Mouse (Mus musculus): ENCODE results near the gene Zc3h12a.
A peak's percentile ranks its signal among the peaks of the same experiment; 100 is the strongest.

GRCm38 (mm10) chr4:125119070-125119469 lies 8.6 kb downstream of the Zc3h12a start:
- TF ChIP-seq MAFK (IDR thresholded peaks at IDR 0.05; ENCODE audit: insufficient replicate concordance, low read length), result no peak
- peak in 1 of 2 experiments; percentile 36; a peak in 2 of 4 replicates for TF ChIP-seq CTCF (conservative IDR thresholded peaks at IDR 0.05 in 1 of 2, IDR thresholded peaks at IDR 0.05 in 1 of 2; ENCODE audit: low read depth in 2 of 2, low read length in 2 of 2)
- no peak for TF ChIP-seq MAX (IDR thresholded peaks at IDR 0.05; ENCODE audit: low read length)
- no peak for TF ChIP-seq NELFE (IDR thresholded peaks at IDR 0.05; ENCODE audit: low read depth, low read length)
- no peak for TF ChIP-seq TCF12 (IDR thresholded peaks at IDR 0.05; ENCODE audit: low read depth, low read length)
- TF ChIP-seq RAD21 (IDR thresholded peaks at IDR 0.05; ENCODE audit: low read depth, low read length), result no peak
